Mouse (Mus musculus) lung, postnatal 0 days (tissue): ENCODE data around the gene Med12. TPM values are rescaled to one million over a fixed set of nuclear protein-coding genes. Genes with fewer than 3 reads are reported as not detected.

Experiments used
- ATAC-seq: fragments of 200-750 bp; cut with Nextera tagmentation; 2 replicates; pipeline ENCODE4 v1.8.0; 2017; ENCODE audit warnings: moderate library complexity
- DNase-seq: peaks from one replicate; pipeline ENCODE4 v3.0.0-alpha.2; 2016; ENCODE audit warnings: low spot score
- H3K27ac ChIP-seq: fragments of 300-500 bp; sonication (generic); 2 replicates; pipeline ENCODE4 v1.5.1; 2014; ENCODE audit warnings: antibody characterized with exemption, mild to moderate bottlenecking, low read length, mixed read lengths
- H3K27me3 ChIP-seq: fragments of 300-500 bp; sonication (generic); replicated peaks from 2 replicates; pipeline ENCODE4 v1.6.1; 2014; ENCODE audit warnings: low read length, mixed read lengths; ENCODE audit not compliant: insufficient read depth
- H3K36me3 ChIP-seq: fragments of 300-500 bp; sonication (generic); 2 replicates; pipeline ENCODE4 v1.6.1; 2014; ENCODE audit warnings: low read length, mixed read lengths; ENCODE audit not compliant: insufficient read depth
- H3K4me1 ChIP-seq: fragments of 300-500 bp; sonication (generic); 2 replicates; pipeline ENCODE4 v1.6.1; 2014; ENCODE audit warnings: antibody characterized with exemption, low read depth, low read length, mixed read lengths; ENCODE audit not compliant: insufficient read depth
- H3K4me2 ChIP-seq: fragments of 300-500 bp; sonication (generic); replicated peaks from 2 replicates; pipeline ENCODE4 v1.6.1; 2014; ENCODE audit warnings: low read depth, mild to moderate bottlenecking, low read length, moderate library complexity, mixed read lengths
- H3K4me3 ChIP-seq: fragments of 300-500 bp; sonication (generic); 2 replicates; pipeline ENCODE4 v1.5.1; 2014; ENCODE audit warnings: low read depth, low read length
- H3K9ac ChIP-seq: fragments of 300-500 bp; sonication (generic); replicated peaks from 2 replicates; pipeline ENCODE4 v1.6.1; 2014; ENCODE audit warnings: low read depth, mild to moderate bottlenecking
- H3K9me3 ChIP-seq: fragments of 300-500 bp; sonication (generic); 2 replicates; pipeline ENCODE4 v1.6.1; 2016; ENCODE audit warnings: low read length, mixed read lengths
- CTCF ChIP-seq: IDR thresholded peaks from 2 replicates; pipeline ENCODE4 v1.5.1; 2016; ENCODE audit warnings: antibody characterized with exemption, mild to moderate bottlenecking
- EP300 ChIP-seq: IDR thresholded peaks from 2 replicates; pipeline ENCODE4 v1.6.1; 2016; ENCODE audit warnings: antibody characterized with exemption, mild to moderate bottlenecking, control low read depth
- WGBS: fragments of 180-500 bp; shearing (Covaris S2); extraction: QIAGEN DNeasy Blood & Tissue Kit; methylation state at CpG from one replicate; pipeline ENCODE4 v1.1.7; 2014; 5-methylcytosine and 5-hydroxymethylcytosine counted together
- polyA plus RNA-seq: library from polyadenylated mRNA; unstranded; fragments of >200 nt; fragmentation: Nextera tagmentation; extraction: Ambion mirVana; gene quantifications from 2 replicates; pipeline ENCODE4 v1.2.1, GENCODE M21; 2015

Gene Med12
- polyA plus RNA-seq, 1 experiment from 2014 or later: 20.6 TPM

- H3K9me3 ChIP-seq: no peaks in the 10 kb centered on the region
- no peak for ATAC-seq
- WGBS: 44% methylated on average over 6 of the region's 6 CpGs
Measured at GRCm38 (mm10) chrX:101313625-101314359, 40.0 kb downstream of the Med12 start.

GRCm38 (mm10) chrX:101319775-101320174, 45.9 kb downstream of the Med12 start:
- Histone ChIP-seq H3K9ac (no peak overlapping the region), H3K27me3 (no peaks in the 10 kb centered on the region), H3K4me3 (no peak overlapping the region), H3K4me1 (no peaks in the 10 kb centered on the region), H3K27ac (no peak overlapping the region), H3K4me2 (no peak overlapping the region), H3K9me3 (no peaks in the 10 kb centered on the region), H3K36me3 (no peaks in the 10 kb centered on the region)
- 80% methylated on average over 10 of the region's 12 CpGs for WGBS
- ATAC-seq: no peak
- TF ChIP-seq CTCF: no peak
- TF ChIP-seq EP300: no peak
- DNase-seq: no peak

More at GRCm38 (mm10) chrX:101313625-101314359, 40.0 kb downstream of the Med12 start:
- Histone ChIP-seq H3K27ac (no peak overlapping the region), H3K4me2 (no peak overlapping the region), H3K4me3 (no peak overlapping the region), H3K36me3 (no peaks in the 10 kb centered on the region), H3K27me3 (no peaks in the 10 kb centered on the region), H3K9ac (no peak overlapping the region), H3K4me1 (no peaks in the 10 kb centered on the region)
- no peak for TF ChIP-seq CTCF
- no peak for TF ChIP-seq EP300
- DNase-seq: no peak

GRCm38 (mm10) chrX:101325989-101326899, 52.4 kb downstream of the Med12 start:
- WGBS: 43% methylated on average over 8 of the region's 8 CpGs
- no peak for ATAC-seq
- H3K36me3 ChIP-seq: no peaks in the 10 kb centered on the region
- H3K9me3 ChIP-seq: no peaks in the 10 kb centered on the region
- H3K4me1 ChIP-seq: no peaks in the 10 kb centered on the region
- DNase-seq: no peak
- H3K27me3 ChIP-seq: no peaks in the 10 kb centered on the region
- no peak overlapping the region for H3K9ac ChIP-seq
- no peak overlapping the region for H3K27ac ChIP-seq
- no peak overlapping the region for H3K4me2 ChIP-seq
- TF ChIP-seq CTCF (no peak), EP300 (no peak)
- H3K4me3 ChIP-seq: no peak overlapping the region

- WGBS: 15% methylated on average over 8 of the region's 10 CpGs
- DNase-seq: peak; percentile 77
- no peaks in the 10 kb centered on the region for H3K9me3 ChIP-seq
- TF ChIP-seq EP300 (no peak; the same call in 1 of the 2 replicates), CTCF (peak; percentile 83)
- H3K27me3 ChIP-seq: no peaks in the 10 kb centered on the region
- no peak overlapping the region for H3K4me2 ChIP-seq
- ATAC-seq: no peak
- no peak overlapping the region for H3K4me3 ChIP-seq
- H3K27ac ChIP-seq: no peak overlapping the region
- H3K36me3 ChIP-seq: no peaks in the 10 kb centered on the region
- no peak overlapping the region for H3K9ac ChIP-seq
- H3K4me1 ChIP-seq: no peaks in the 10 kb centered on the region
Measured at GRCm38 (mm10) chrX:101329372-101330028, 55.7 kb downstream of the Med12 start.

- H3K4me3 ChIP-seq: peak overlapping the region; percentile 21
- WGBS: 34% methylated on average over 8 of the region's 9 CpGs
- peak overlapping the region; percentile 43; the same call in 1 of the 2 replicates for H3K4me2 ChIP-seq
- DNase-seq: no peak
- peak overlapping the region; percentile 91 for H3K27ac ChIP-seq
- peak; percentile 46 for ATAC-seq
- H3K9ac ChIP-seq: no peak overlapping the region
- H3K4me1 ChIP-seq: no peaks in the 10 kb centered on the region
- H3K9me3 ChIP-seq: no peaks in the 10 kb centered on the region
- TF ChIP-seq EP300 (0 out of 2 replicates have a peak, but pooled peaks have one; percentile 5), CTCF (no peak)
- H3K36me3 ChIP-seq: no peaks in the 10 kb centered on the region
- no peaks in the 10 kb centered on the region for H3K27me3 ChIP-seq
Measured at GRCm38 (mm10) chrX:101332031-101332374, 58.2 kb downstream of the Med12 start.
